Mouse (Mus musculus) kidney, embryonic 16.5 days (tissue): ENCODE measurements around the gene Ift140. TPM values are rescaled to one million over a fixed set of nuclear protein-coding genes. Genes with fewer than 3 reads are reported as not detected.

Experiments used
- ATAC-seq: fragments of 200-750 bp; cut with Nextera tagmentation; 2 replicates; pipeline ENCODE4 v1.8.0; 2017; ENCODE audit warnings: moderate TSS enrichment; ENCODE audit not compliant: low FRiP score, low TSS enrichment
- H3K27ac ChIP-seq: fragments of 300-500 bp; sonication (generic); 2 replicates; pipeline ENCODE4 v1.5.1; 2014; ENCODE audit warnings: low read length
- H3K27me3 ChIP-seq: fragments of 300-500 bp; sonication (generic); 2 replicates; pipeline ENCODE4 v1.6.1; 2014; ENCODE audit warnings: low read length, control low read depth, mixed read lengths; ENCODE audit not compliant: insufficient read depth
- H3K36me3 ChIP-seq: fragments of 300-500 bp; sonication (generic); 2 replicates; pipeline ENCODE4 v1.6.1; 2014; ENCODE audit warnings: low read length, control low read depth, mixed read lengths; ENCODE audit not compliant: insufficient read depth
- H3K4me1 ChIP-seq: fragments of 300-500 bp; sonication (generic); 2 replicates; pipeline ENCODE4 v1.6.1; 2014; ENCODE audit warnings: low read length, control low read depth, mixed read lengths; ENCODE audit not compliant: insufficient read depth
- H3K4me2 ChIP-seq: fragments of 300-500 bp; sonication (generic); replicated peaks from 2 replicates; pipeline ENCODE4 v1.6.1; 2014; ENCODE audit warnings: low read depth, low read length
- H3K4me3 ChIP-seq: fragments of 300-500 bp; sonication (generic); 2 replicates; pipeline ENCODE4 v1.5.1; 2014; ENCODE audit warnings: mild to moderate bottlenecking, low read length
- H3K9ac ChIP-seq: fragments of 300-500 bp; sonication (generic); replicated peaks from 2 replicates; pipeline ENCODE4 v1.6.1; 2014; ENCODE audit warnings: low read length
- H3K9me3 ChIP-seq: fragments of 300-500 bp; sonication (generic); 2 replicates; pipeline ENCODE4 v1.6.1; 2016; ENCODE audit warnings: low read length, control low read depth
- WGBS: fragments of 180-500 bp; shearing (Covaris S2); extraction: QIAGEN DNeasy Blood & Tissue Kit; methylation state at CpG from one replicate; pipeline ENCODE4 v1.1.7; 2014; 5-methylcytosine and 5-hydroxymethylcytosine counted together
- polyA plus RNA-seq: library from polyadenylated mRNA; unstranded; fragments of >200 nt; fragmentation: Nextera tagmentation; extraction: Ambion mirVana; gene quantifications from 2 replicates; pipeline ENCODE4 v1.2.1, GENCODE M21; 2015

Gene Ift140
- polyA plus RNA-seq, 1 experiment from 2014 or later = 24.9 TPM

GRCm38 (mm10) chr17:25127079-25127478, 111.2 kb downstream of the Ift140 start:
- Histone ChIP-seq H3K9ac (no peak overlapping the region), H3K27me3 (no peaks in the 10 kb centered on the region), H3K9me3 (no peaks in the 10 kb centered on the region), H3K4me3 (no peak overlapping the region), H3K36me3 (no peaks in the 10 kb centered on the region), H3K27ac (no peak overlapping the region), H3K4me1 (no peaks in the 10 kb centered on the region), H3K4me2 (no peak overlapping the region)
- WGBS = 46% methylated on average over 8 of the region's 8 CpGs
- ATAC-seq = no peak

GRCm38 (mm10) chr17:25127681-25128080, 111.8 kb downstream of the Ift140 start:
- no peaks in the 10 kb centered on the region for H3K27me3 ChIP-seq

GRCm38 (mm10) chr17:25130060-25130459, 114.2 kb downstream of the Ift140 start:
- Histone ChIP-seq H3K36me3 (no peaks in the 10 kb centered on the region), H3K9ac (no peak overlapping the region)
- ATAC-seq = no peak

More at GRCm38 (mm10) chr17:25127681-25128080, 111.8 kb downstream of the Ift140 start:
- Histone ChIP-seq H3K9me3 (no peaks in the 10 kb centered on the region), H3K4me3 (no peak overlapping the region), H3K4me2 (no peak overlapping the region), H3K9ac (no peak overlapping the region), H3K27ac (no peak overlapping the region), H3K36me3 (no peaks in the 10 kb centered on the region), H3K4me1 (no peaks in the 10 kb centered on the region)
- 73% methylated on average over 9 of the region's 9 CpGs for WGBS
- ATAC-seq = no peak

GRCm38 (mm10) chr17:25133275-25133698, 117.4 kb downstream of the Ift140 start, which contains the start of gene Clcn7:
Clcn7 (plus strand) TSS chr17:25133391.
- Histone ChIP-seq H3K9me3 (no peaks in the 10 kb centered on the region), H3K4me1 (peaks cover 10% of the 10 kb centered on the region), H3K27me3 (no peaks in the 10 kb centered on the region), H3K4me3 (peak within 1 kb of the TSS; percentile 99), H3K27ac (no peak within 1 kb of the TSS), H3K4me2 (peak within 1 kb of the TSS; percentile 79), H3K9ac (peak within 1 kb of the TSS; percentile 80), H3K36me3 (no peaks in the 10 kb centered on the region)
- peak; percentile 95 for ATAC-seq
- under 1% methylated on average over 40 of the region's 40 CpGs for WGBS

More at GRCm38 (mm10) chr17:25130060-25130459, 114.2 kb downstream of the Ift140 start:
- H3K9me3 ChIP-seq = no peaks in the 10 kb centered on the region
- H3K4me2 ChIP-seq = no peak overlapping the region
- no peaks in the 10 kb centered on the region for H3K27me3 ChIP-seq
- no peak overlapping the region for H3K27ac ChIP-seq
- WGBS = 91% methylated on average over 1 of the region's 1 CpGs
- peaks cover 10% of the 10 kb centered on the region for H3K4me1 ChIP-seq
- no peak overlapping the region for H3K4me3 ChIP-seq

GRCm38 (mm10) chr17:25135622-25136021, 119.7 kb downstream of the Ift140 start:
- Histone ChIP-seq H3K4me2 (no peak overlapping the region), H3K4me1 (peaks cover 10% of the 10 kb centered on the region), H3K36me3 (no peaks in the 10 kb centered on the region), H3K9ac (no peak overlapping the region), H3K4me3 (no peak overlapping the region), H3K27me3 (no peaks in the 10 kb centered on the region), H3K27ac (no peak overlapping the region), H3K9me3 (no peaks in the 10 kb centered on the region)
- 82% methylated on average over 6 of the region's 6 CpGs for WGBS
- no peak for ATAC-seq

GRCm38 (mm10) chr17:25138803-25139202, 122.9 kb downstream of the Ift140 start:
- no peak overlapping the region for H3K4me2 ChIP-seq
- ATAC-seq = no peak
- no peaks in the 10 kb centered on the region for H3K27me3 ChIP-seq
- H3K9ac ChIP-seq = no peak overlapping the region
- H3K4me1 ChIP-seq = peaks cover 9% of the 10 kb centered on the region
- H3K9me3 ChIP-seq = no peaks in the 10 kb centered on the region
- no peak overlapping the region for H3K27ac ChIP-seq
- WGBS = 96% methylated on average over 1 of the region's 1 CpGs
- no peak overlapping the region for H3K4me3 ChIP-seq
- no peaks in the 10 kb centered on the region for H3K36me3 ChIP-seq

- H3K27ac ChIP-seq = no peak overlapping the region
- 74% methylated on average over 4 of the region's 4 CpGs for WGBS
- no peaks in the 10 kb centered on the region for H3K36me3 ChIP-seq
- ATAC-seq = no peak
- no peak overlapping the region for H3K4me3 ChIP-seq
- H3K9me3 ChIP-seq = no peaks in the 10 kb centered on the region
- no peaks in the 10 kb centered on the region for H3K4me1 ChIP-seq
- H3K27me3 ChIP-seq = no peaks in the 10 kb centered on the region
- H3K9ac ChIP-seq = no peak overlapping the region
- H3K4me2 ChIP-seq = no peak overlapping the region
These were observed 124.1 kb downstream of the Ift140 start for GRCm38 (mm10) chr17:25139960-25140359.

Other genes with a start within 250 kb of the Ift140 start
- 0.11 TPM in 1 of 2 replicates, not detected in the other for gene Meiob, start 211.8 kb upstream of the Ift140 start, polyA plus RNA-seq
- gene Hagh, start 175.9 kb upstream of the Ift140 start, polyA plus RNA-seq = 63.4 and 75.6 TPM in 2 replicates
- 50.7 and 52.1 TPM in 2 replicates for gene Fahd1, start 165.7 kb upstream of the Ift140 start, polyA plus RNA-seq
- gene Igfals, start 150.1 kb upstream of the Ift140 start, polyA plus RNA-seq = 3.0 and 3.1 TPM in 2 replicates
- gene Nubp2, start 129.7 kb upstream of the Ift140 start, polyA plus RNA-seq = 63.3 and 67.1 TPM in 2 replicates
- 46.2 and 50.4 TPM in 2 replicates for gene Spsb3, start 129.4 kb upstream of the Ift140 start, polyA plus RNA-seq
- gene Eme2, start 121.0 kb upstream of the Ift140 start, polyA plus RNA-seq = 36.5 and 38.5 TPM in 2 replicates
- 102 TPM in 2 replicates for gene Mrps34, start 121.0 kb upstream of the Ift140 start, polyA plus RNA-seq
- 78.1 and 86.1 TPM in 2 replicates for gene Nme3, start 119.6 kb upstream of the Ift140 start, polyA plus RNA-seq
- 30.1 and 33.6 TPM in 2 replicates for gene Mapk8ip3, start 79.1 kb upstream of the Ift140 start, polyA plus RNA-seq
- 197 and 218 TPM in 2 replicates for gene Jpt2, start 55.4 kb upstream of the Ift140 start, polyA plus RNA-seq
- 5.4 and 6.6 TPM in 2 replicates for gene Cramp1l, start 297 bp upstream of the Ift140 start, polyA plus RNA-seq
- 34.4 and 44.7 TPM in 2 replicates for gene Tmem204, start 67.5 kb downstream of the Ift140 start, polyA plus RNA-seq
- 49.5 and 53.4 TPM in 2 replicates for gene Telo2, start 99.9 kb downstream of the Ift140 start, polyA plus RNA-seq
- not detected in 2 replicates for gene Ptx4, start 104.7 kb downstream of the Ift140 start, polyA plus RNA-seq
- gene Clcn7, start 117.3 kb downstream of the Ift140 start, polyA plus RNA-seq = 23.2 and 26.8 TPM in 2 replicates
- gene Ccdc154, start 146.4 kb downstream of the Ift140 start, polyA plus RNA-seq = not detected in 2 replicates
- not detected in 2 replicates for gene Gm38655, start 159.4 kb downstream of the Ift140 start, polyA plus RNA-seq
- gene BC003965, start 168.5 kb downstream of the Ift140 start, polyA plus RNA-seq = 34.4 and 35.6 TPM in 2 replicates
- gene Unkl, start 172.3 kb downstream of the Ift140 start, polyA plus RNA-seq = 10.4 and 10.9 TPM in 2 replicates
- gene Gnptg, start 224.0 kb downstream of the Ift140 start, polyA plus RNA-seq = 51.2 and 56.6 TPM in 2 replicates
- 49.7 and 51.6 TPM in 2 replicates for gene Tsr3, start 224.1 kb downstream of the Ift140 start, polyA plus RNA-seq
- 2.0 and 2.3 TPM in 2 replicates for gene Baiap3, start 240.3 kb downstream of the Ift140 start, polyA plus RNA-seq